Mouse (Mus musculus) forelimb bud, embryonic 11.5 days (tissue): ENCODE data around the gene Dll3.
"Not testable (repeated sequence)": the region's sequence is repeated elsewhere in the genome, so short reads cannot be mapped to it uniquely, and the experiment has no call there.

Experiments used
- DNase-seq: peaks from one replicate; pipeline ENCODE4 v3.0.0-alpha.2; 2012; ENCODE audit warnings: low read depth, low spot score

The Dll3 gene

DNA sequence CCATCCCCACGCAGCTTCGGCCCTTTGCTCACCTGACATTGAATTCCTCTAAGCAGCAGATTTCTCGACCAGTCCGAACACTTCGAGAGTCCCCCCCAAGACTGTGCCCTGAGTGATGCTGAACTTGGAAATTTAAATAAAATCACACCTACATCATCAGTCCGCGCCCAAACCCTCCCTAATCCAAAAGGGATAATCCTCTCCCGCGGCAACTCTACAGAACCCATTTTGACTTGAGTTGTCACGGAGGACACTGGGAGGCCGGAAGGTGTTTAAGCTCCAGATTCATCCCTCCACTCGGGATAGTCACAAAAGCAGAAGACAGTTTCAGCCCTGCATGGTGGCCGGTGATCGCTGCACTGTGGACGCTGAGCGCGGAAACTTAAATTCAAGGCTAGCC is 50.1 kb downstream of the Dll3 start:
- DNase-seq, result no peak

DNA sequence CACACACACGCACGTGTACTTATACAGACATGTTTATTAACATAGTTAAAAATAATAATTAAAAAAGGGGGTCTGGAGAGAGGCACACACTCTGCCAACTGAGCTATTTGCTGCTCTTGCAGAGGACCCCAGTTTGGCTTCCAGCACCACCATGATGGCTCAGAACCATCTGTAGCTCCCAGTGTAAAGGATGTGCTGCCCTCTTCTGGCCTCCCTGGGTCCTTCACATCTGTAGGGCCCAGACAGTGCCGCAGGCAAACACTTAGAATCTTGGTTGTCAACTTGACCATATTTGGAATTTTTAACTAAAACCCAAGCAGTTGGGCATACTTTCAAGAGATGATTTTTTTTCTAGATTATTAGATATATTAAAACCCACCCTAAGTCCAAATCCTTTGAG is 53.1 kb downstream of the Dll3 start:
- no peak for DNase-seq

DNA sequence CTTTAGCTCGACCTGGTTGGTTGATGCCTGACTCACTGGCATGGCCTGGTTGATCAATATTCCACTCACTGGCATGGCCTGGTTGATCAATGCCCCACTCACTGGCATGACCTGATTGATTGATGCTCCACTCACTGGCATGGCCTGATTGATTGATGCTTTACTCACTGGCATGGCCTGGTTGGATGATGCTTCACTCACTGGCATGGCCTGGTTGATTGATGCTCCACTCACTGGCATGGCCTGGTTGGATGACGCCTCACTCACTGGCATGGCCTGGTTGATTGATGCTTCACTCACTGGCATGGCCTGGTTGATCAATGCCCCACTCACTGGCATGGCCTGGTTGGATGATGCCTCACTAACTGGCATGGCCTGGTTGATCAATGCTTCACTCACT is 58.1 kb downstream of the Dll3 start:
- DNase-seq, result not testable (repeated sequence)
